Mouse (Mus musculus): ENCODE results near the gene Gata5.
A peak's percentile ranks its signal among the peaks of the same experiment; 100 is the strongest.

Gene Gata5

GRCm38 (mm10) chr2:180334551-180334986 lies at the start of gene Gata5:
Gene Gata5 (minus strand): TSS chr2:180334699.
- DNase-seq (ENCODE audit: low spot score) = peak; percentile 88

GRCm38 (mm10) chr2:180376730-180377129 lies 42.2 kb upstream of the Gata5 start:
- no peak for DNase-seq (ENCODE audit: low spot score)

- DNase-seq (ENCODE audit: low spot score) = no peak
Measured at GRCm38 (mm10) chr2:180373256-180373655, 38.8 kb upstream of the Gata5 start.

GRCm38 (mm10) chr2:180368359-180368758 lies 33.9 kb upstream of the Gata5 start:
- DNase-seq (ENCODE audit: low spot score) = no peak

- no peak for DNase-seq (ENCODE audit: low spot score)
Measured at GRCm38 (mm10) chr2:180367350-180367749, 32.9 kb upstream of the Gata5 start.

GRCm38 (mm10) chr2:180363434-180363720 lies 28.9 kb upstream of the Gata5 start:
- no peak for DNase-seq (ENCODE audit: low spot score)

- DNase-seq (ENCODE audit: low spot score) = no peak
Measured at GRCm38 (mm10) chr2:180362585-180363433, 28.3 kb upstream of the Gata5 start.

- DNase-seq (ENCODE audit: low spot score) = peak; percentile 33
Measured at GRCm38 (mm10) chr2:180359062-180359461, 24.6 kb upstream of the Gata5 start.

- peak; percentile 82 for DNase-seq (ENCODE audit: low spot score)
Measured at GRCm38 (mm10) chr2:180353338-180353737, 18.8 kb upstream of the Gata5 start.

GRCm38 (mm10) chr2:180350700-180351099 lies 16.2 kb upstream of the Gata5 start:
- DNase-seq (ENCODE audit: low spot score) = peak; percentile 67

GRCm38 (mm10) chr2:180346820-180347497 lies 12.5 kb upstream of the Gata5 start:
- DNase-seq (ENCODE audit: low spot score) = peak; percentile 94

GRCm38 (mm10) chr2:180343092-180343491 lies 8.6 kb upstream of the Gata5 start:
- DNase-seq (ENCODE audit: low spot score) = no peak

- no peak for DNase-seq (ENCODE audit: low spot score)
Measured at GRCm38 (mm10) chr2:180342189-180342588, 7.7 kb upstream of the Gata5 start.

GRCm38 (mm10) chr2:180341229-180341628 lies 6.7 kb upstream of the Gata5 start:
- no peak for DNase-seq (ENCODE audit: low spot score)

GRCm38 (mm10) chr2:180339886-180340285 lies 5.4 kb upstream of the Gata5 start:
- no peak for DNase-seq (ENCODE audit: low spot score)

GRCm38 (mm10) chr2:180333778-180334550 lies 535 bp downstream of the Gata5 start:
- peak; percentile 36 for DNase-seq (ENCODE audit: low spot score)

GRCm38 (mm10) chr2:180329466-180329865 lies 5.0 kb downstream of the Gata5 start:
- no peak for DNase-seq (ENCODE audit: low spot score)

GRCm38 (mm10) chr2:180322674-180323355 lies 11.7 kb downstream of the Gata5 start:
- peak; percentile 62 for DNase-seq (ENCODE audit: low spot score)

- no peak for DNase-seq (ENCODE audit: low spot score)
Measured at GRCm38 (mm10) chr2:180320216-180320615, 14.3 kb downstream of the Gata5 start.

- DNase-seq (ENCODE audit: low spot score) = no peak
Measured at GRCm38 (mm10) chr2:180317591-180317990, 16.9 kb downstream of the Gata5 start.

- no peak for DNase-seq (ENCODE audit: low spot score)
Measured at GRCm38 (mm10) chr2:180314292-180314691, 20.2 kb downstream of the Gata5 start.

- no peak for DNase-seq (ENCODE audit: low spot score)
Measured at GRCm38 (mm10) chr2:180311147-180311546, 23.4 kb downstream of the Gata5 start.

Data from embryo, embryonic 10.5 days (tissue).